Mouse (Mus musculus): ENCODE measurements around the gene Lrrc9. TPM values are rescaled to one million over a fixed set of nuclear protein-coding genes. Genes with fewer than 3 reads are reported as not detected.

Lrrc9 gene
- total RNA-seq (2021) (1 to 10 TPM; 1.5 to 5.8 TPM), polyA plus RNA-seq (2012; rRNA removed) (0.12 and 0.57 TPM in 2 replicates)
- long read RNA-seq: 0 reads

DNA sequence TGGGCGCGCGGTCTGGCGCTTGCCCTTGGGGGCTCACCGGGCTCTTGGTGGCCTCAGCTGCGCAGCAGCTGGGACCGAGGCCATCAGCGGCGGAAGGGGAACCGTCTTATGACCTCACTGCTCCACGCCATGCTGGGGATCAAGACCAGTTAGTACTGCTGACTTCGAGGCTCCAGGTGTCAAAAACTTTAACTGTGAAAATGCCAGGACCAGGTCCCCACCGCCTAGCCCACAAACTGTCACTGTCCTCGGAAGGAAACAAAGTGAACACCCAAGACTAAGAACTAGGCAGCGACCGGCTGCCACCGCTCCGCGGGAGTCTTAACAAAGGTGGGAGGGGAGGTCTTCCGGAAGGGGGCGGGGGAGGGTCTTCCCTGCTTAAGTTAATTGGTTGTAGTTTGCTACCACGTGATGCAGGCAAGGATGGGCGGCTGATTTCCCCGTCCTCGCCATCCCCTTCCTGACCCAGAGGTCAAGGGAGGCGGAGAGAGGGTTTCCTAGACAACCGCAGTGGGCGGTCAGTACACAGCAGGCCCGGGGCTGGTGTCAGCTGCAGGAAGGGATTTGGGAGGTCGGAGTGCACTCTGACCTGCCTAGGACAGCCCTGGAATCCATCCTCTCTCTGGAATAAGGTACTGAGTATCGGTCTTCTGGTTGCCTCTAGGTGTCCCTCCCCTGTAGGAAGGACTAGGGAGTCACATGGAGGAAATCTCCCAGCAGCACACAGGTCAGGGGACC, at the start of gene Lrrc9:
TSS of gene Lrrc9 (plus strand) at position 28 of the 738 bp plus-strand sequence.
- peak; percentile 57 for DNase-seq

DNA sequence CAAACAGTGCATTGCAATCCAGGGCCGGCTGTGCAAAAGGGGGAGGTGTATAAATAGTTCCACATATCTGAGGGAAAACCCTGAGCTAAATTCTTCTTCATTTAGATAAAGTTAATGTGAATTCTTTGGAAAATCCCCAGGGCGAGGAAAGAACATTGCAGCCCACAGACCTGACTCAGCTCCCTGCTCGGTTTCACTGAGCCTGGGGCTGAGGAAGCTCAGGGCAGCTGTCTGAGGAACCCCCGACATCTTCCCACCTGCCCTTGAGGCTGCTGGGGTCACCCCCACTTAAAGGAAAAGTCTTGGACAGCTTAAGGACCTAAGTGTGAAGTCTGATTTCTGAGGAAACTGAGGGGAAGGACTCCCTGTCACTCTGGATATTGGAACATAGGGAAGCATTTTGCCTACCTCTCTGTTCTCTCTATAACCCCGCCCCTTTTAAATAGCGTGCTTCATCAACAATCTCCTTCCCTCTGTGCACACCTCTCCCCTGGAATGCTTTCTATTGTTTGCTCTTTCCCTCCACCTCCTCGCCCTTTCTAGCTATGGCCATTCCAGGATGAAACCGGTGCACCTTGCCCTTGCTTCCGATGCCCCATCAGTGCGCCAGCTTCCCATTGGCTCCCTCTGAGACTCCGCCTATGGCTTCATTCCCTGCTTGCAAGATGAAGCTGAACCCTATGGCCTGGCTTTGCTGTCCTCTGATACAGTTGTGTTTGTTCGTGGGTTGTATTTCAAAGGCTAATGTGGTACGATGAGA, 48.4 kb upstream of the Lrrc9 start:
- no peak for DNase-seq

DNA sequence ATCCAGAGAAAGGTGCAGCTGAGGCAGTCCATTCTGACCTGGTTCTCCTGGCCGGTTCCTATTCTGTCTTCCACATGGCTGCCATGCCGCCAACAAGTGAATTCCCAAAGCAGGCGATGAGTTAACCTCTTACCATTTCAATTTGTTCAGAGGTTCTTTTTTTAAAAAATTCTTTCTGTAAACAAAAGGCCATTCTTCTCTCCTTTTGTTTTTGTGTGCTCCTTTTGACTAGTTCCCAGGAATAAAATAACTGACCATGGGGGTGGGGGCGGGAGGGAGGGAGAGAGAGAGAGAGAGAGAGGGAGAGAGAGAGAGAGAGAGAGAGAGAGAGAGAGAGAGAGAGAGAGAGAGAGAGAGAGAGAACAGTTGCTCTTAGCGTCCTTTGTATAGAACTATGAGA, 36.6 kb upstream of the Lrrc9 start:
- DNase-seq: no peak

DNA sequence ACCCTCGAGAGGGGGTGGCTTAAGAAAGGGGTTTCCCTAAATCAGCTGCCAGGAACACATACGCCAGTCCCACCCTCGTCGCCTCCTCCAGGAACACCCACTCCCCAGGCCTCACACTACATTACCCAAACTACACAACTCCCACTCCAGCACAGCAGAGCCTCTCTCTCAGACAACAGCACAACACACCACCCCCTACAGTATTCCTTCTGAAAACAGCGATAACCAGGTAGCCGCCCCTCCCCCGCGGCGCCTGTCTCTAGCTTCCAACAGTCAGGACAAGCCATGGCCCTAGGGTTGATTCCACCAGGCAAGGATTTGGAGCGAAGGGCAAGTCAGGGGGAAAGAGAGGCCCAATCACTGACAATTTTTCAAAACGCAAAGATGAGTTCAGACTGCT, 34.5 kb upstream of the Lrrc9 start:
- DNase-seq: no peak

DNA sequence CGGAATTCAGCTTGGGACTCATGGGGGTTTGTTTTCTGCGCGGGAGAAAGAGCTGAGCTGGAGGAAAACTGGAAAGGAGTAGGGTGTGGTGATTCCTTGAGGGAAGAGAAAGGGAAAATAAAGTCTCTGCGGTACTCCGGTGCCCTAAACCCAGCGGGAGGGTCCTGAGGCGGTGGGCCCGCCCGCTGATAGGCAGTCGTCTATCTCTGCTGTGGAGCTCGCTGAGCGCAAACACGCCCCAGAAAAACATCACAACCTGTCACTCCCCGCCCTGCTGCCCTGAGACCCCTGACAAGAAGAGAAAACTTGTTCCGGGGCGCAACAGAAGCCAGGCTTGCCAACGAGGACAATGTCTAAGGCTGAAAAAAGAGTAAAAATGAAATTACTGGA, 34.0 kb upstream of the Lrrc9 start:
- DNase-seq: no peak

DNA sequence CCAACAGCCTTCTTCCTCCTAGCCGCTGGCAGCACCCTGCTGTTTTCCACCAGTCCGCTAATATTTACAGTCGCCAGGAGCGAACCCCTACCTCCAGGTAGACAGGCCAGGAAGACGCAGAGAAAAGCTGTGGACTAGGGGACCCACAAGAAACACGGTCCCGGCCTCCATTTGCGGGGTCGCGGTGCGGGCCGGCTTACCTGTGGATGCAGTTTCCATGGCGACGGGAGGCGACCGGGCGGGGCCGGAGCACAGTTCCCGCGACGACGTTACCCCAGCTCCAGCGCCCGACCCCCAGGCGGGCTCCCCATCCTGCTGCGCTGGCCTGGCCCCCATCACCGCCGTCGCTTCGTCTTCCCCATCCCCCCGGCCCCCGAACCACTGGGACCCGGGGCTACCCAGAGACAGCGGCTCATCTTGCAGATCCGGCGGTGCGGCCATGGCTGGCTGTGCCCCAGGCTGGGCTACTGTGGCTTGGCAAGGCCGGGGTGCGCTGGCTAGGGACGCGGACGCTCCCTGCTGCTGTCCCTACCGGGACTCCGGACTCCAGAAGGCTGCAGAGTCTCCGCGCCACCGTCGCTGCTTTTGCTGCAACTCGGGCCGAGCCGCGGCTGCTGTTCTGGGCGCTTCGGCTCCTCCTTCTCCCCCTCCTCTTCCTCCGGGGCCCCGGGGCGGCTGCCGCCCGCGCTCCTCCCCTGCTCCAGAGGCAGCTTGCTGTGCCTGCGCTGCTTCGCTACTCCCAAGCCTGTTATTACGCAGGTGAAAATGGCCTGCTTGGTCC, 33.4 kb upstream of the Lrrc9 start:
- peak; percentile 69 for DNase-seq

DNA sequence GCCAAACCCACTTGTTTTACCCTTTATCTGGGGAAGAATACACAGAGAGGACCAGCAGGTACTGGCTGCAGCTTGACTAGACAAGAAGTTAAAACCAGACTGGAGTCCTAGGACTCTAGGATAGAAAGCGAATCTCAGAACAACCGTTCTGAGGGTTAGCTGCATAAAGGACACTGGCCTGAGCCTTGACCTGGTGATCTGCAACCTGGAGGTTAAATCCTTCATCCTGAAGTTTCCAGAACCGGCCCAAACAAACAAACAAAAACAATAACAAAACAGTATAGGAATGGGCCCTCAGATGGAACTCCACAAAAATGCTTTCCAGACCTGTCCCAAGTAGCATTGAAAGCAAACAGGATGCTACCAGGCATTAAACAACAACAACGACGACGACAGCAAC, 32.7 kb upstream of the Lrrc9 start, which contains the start of gene Rtn1:
TSS of gene Rtn1 (minus strand) at position 101 of the 400 bp plus-strand sequence.
- DNase-seq: no peak

DNA sequence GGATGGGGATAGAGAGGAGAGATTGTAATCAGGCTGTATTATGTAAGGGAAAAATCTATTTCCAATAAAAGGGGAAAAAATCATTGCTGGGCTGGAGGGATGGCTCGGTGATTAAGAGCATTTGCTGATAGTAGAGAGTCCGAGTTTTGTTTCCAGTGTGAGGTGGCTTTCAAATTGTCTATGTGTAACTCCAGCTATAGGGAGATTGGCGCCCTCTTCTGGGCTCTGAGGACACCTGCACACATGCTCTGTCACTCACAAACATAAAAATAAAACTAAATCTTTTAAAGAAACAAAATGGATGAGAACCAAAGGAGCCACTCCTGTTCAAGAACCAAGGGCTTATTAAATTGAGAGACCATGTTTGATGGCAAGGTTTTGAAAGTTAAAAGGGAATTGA, 23.9 kb upstream of the Lrrc9 start:
- DNase-seq: no peak

DNA sequence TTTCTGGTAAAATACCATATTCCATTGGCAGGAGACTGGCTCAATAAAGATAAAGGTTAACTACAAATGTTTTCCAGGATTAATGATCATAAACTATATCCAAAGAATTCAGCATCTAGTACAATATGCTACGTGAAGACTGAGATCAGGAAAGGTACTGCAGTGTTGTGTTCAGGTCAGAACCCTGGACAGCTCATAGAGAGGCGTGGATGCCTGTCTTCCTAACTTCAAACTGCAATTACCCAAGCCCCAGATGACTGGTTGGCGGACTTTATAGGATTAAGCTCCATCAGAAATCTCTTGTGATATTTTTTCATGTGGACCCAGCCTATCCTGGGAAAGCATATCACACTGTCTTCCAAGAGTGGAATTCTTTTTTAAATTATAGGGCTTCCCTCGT, 19.0 kb upstream of the Lrrc9 start:
- DNase-seq: no peak

DNA sequence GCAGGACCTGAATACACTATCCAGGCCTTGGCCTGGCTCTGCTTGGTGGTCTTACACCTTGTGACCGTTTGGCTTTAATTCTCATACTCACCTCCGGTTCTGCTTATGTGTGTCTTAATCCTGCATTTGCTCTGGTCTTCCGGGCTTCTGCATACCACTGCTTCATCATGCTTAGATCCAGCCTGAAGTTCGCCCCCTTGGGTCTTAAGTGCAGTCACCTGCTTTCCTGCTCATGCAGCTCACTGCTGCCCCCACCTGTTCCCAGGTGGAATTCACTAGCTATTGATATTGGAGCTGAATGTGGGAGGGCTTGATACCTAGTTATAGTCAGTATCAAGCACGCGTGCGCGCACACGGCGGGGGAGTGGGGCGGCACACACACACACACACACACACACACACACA, 13.9 kb upstream of the Lrrc9 start:
- peak; percentile 38 for DNase-seq

DNA sequence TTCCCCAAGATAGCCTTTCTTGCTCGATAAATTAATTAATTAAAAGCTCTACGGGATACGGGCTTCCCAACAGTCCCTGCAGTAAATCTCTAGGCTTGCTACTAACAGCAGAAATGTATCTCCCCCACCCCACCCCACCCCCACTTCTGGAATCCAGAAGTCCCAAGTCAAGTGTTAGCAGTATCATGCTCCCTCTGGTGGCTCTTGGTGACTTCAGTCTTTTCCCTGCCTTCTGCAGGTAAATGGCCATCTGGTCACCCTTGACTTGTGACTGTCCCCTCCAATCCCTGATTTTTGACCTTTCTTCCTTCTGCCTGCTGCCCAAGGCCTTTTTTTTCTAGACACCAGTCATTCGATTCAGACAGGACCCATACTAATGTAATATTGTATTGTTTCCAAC, 9.5 kb upstream of the Lrrc9 start:
- no peak for DNase-seq

DNA sequence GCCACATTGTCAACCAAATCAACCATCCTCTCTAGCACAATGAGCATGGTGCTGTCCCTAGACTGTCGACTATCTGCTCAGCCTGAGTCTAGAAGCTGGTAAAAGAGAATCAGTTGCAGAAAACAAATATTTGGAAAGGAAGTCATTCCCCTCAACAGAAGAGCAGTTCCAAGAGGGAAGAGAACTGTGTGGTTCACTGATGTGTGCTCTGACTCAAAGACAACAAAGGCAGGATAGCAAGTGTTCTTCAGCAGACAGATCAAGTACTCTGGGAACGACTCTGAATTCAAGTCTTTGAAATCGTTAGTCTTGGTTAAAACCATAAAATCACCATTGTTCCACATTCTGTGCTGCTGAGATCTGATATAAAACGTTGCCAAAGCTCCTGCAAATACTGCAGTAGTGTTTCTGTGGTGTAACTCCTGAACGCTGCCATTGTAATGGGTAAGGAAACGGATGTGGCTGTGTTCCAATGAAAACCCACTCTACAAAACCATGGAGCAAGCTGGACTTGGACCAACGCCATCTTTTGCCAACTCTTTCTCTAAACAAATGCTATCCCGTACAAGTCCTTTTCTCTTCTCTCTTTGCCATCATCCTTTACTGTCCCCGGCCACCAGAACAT, 8.3 kb upstream of the Lrrc9 start:
- DNase-seq: no peak

DNA sequence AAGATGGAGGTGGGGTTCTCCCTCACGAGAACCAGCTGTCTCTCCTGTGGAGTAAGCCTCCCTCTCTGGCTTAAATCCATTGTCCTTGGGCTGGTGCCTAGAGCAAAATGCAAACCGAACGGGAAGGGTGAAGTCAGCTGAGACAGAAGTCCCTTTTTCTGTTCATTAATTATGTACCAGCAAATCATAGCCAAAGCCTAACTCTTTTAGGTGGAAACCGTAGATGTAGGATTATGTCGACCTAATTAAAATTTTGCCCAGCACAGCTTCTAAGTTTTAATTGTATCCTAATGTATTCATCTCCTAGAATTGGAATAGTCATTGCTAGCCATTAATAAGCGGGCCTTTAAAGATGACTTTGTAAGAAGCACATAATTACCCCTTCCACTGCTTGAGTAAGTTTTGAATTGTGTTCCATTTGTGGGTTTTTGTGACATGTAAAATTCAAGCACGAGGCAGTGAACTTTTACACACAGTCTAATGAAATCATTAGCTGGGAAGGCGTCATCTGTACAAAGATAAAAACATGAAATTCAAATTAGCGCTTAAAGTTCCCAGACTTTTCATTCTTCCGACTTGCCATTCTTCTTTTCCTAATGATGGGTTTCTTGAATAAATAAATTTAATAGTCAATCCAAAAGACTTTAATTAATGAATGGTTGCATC, 3.9 kb upstream of the Lrrc9 start:
- DNase-seq: no peak

DNA sequence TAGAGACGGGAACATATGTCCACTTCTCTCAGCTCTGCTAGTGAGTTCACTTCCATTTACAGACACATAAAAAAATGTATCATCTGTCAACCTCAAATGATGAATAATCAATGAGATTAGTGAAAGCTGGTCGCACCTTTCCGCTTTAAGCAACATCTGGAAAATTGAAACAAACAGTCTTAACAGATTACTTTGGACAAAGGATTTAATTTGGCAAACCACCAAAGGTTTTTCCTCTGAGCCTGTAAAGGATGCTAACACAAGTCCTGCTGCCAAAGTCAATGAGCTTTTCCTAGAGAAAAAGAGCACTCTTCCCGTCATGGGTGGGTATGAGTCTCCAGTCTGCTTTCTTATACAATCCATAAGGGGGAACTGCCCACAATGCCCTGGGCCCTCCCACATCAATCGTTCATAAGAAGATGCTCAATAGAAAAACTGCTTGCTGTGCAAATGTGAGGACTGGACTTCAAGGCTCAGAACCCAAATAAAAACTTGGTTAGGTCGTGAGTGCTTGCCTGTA, 2.6 kb upstream of the Lrrc9 start:
- DNase-seq: no peak

DNA sequence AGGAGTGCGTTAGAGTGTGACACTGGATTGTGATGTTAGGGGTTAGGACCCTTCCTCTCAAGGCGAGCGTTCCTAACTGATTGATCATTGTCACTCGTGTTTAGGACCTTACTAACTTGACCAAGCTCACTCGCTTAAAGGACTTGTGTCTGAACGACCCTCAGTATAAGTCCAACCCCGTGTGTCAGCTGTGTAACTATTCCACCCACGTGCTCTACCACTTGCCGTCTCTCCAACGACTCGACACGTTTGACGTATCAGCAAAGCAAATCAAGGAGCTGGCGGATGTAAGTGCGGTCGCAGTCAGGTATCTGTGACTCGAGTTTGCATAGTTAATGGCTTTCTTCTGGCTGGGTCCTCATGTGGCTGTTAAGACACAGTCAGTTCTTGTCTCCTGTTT, 12.3 kb downstream of the Lrrc9 start:
- DNase-seq: no peak

DNA sequence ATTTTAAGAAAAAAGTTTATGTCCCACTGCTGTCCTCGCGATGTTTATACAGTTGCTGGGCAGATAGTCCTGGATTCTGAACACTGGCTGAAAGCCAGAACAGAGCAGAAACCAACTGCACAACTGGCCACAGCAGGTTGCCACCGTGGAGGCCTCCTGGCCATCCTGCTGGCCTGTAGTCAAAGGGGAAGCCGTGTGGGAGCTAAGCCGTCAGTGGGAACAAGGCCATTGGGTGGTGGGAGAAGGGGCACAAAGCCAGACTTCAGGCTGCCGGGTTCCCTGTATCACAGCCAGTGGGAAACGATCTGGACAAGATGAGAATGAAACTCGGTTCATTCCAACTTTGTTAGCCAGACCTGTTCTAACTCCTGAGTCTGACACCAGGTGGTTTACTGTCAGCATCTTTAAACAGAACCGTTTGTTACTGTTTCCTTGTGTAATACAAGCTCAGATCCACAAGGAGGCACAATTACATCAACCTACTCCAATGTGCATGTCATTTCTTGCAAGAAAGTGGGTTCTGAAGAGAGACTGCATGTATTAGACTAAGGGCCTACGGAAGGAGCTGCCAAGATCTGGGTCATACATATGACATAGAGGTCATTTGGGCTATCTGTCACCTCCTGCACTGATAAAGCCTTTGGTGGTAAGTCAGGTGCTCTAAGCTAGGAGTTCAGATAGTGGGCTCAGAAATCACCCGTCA, 19.7 kb downstream of the Lrrc9 start:
- DNase-seq: no peak

DNA sequence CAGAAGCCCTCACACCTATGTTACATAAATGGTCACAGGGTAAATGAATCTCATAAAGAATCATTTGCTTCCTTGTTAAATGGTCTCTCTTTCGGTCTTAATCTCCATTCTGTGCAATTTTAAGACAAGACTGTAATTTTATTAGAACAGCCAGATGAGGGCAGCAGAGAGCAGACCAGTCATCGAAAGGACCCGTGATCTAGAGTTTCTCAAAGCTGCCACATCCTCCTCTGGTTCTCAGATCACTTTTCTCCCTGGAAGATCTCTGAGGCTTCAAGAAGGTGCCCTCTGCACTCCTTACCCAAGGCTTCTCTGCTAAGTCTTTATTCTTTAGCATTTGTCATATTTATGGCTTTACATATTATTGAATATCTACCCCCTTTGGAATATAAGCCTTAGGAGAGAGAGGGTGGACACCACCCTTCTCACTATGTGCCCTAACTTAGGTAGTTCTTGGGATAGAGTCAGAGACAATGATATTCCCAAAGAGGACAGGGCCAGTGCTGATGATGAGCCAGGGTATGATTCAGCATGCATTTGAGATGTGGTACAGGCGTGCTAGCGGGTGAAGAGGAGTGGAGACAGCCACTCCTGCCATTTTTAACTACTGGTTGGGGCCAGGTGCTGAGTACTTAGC, 20.3 kb downstream of the Lrrc9 start:
- DNase-seq: peak; percentile 62

DNA sequence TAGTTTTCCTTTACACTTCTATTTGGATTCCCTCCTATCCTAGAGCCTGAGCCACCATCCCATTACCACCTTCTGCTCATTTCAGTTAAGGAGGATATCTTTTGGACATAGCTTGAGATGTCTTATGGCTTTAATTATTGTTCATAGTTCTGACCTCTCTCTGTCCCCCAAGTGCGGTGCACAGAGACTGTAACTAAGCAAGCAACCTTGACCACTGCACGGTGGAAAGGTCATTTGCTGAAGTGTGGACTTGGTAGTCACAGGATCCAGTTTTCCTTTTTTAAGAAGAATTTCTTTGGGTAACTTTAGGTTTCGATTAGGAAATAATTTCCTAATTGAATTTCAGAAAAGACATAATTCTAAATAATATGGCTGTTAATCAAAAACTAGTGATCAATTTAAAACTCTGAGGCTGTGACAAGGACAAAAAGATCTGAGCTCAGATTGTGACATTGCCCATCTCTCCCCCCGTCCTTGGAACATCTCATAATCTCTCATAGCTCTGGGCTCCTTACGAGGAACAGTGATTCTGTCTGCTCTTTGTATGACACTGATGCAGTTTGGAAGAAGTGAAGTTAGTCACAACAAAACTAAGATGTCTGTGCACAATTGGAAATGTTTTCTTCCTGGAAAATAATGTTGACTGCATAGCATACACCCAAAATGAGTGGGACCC, 24.3 kb downstream of the Lrrc9 start:
- DNase-seq: peak; percentile 52

DNA sequence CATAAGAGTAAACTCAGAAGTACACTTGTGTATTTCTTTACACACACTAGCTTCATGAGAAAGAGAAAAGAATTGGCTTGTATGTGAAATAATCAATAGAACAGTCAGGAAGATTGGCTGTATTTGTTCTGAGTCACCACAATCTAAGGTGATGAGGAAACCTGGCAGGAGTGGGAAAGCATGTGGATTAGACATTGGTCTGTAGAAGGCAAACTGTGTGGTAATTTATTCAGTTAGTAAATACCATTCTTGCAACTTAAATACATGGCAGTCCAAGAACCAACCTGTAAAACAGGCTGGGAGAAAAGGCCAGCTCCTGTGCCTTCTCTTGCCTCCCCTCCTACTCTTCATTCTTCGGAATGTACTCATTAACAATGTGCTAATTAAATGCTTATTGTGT, 25.6 kb downstream of the Lrrc9 start:
- no peak for DNase-seq

DNA sequence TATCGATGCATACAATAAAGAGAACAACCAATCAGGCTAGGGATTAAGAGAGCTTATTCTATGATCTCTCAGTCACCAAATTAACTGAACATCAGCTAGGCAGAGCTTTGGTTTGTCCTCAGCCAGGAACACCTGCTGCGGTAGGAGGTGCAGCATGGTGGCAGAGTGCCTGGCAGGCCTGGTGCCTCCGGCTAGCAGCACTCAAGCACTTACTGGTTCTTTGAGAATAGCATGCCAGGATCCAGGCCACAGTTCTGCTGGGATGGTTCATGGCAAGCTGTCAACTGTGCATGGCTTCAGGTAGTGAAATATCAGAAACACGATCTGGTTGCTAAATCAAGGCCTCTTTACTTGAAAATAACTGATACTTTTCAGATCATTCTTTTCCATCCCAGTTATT, 26.1 kb downstream of the Lrrc9 start:
- no peak for DNase-seq
